Mouse (Mus musculus) bone marrow macrophage, adult 2 months (primary cell): ENCODE results near the gene Rtn4ip1. TPM values are rescaled to one million over a fixed set of nuclear protein-coding genes. Genes with fewer than 3 reads are reported as not detected.
"Not testable (repeated sequence)": the region's sequence is repeated elsewhere in the genome, so short reads cannot be mapped to it uniquely, and the experiment has no call there.

ENCODE experiments used
- H3K27ac ChIP-seq: 2 replicates; pipeline ENCODE4 v1.5.1; 2012; ENCODE audit warnings: low read depth, low read length; ENCODE audit not compliant: insufficient read depth
- H3K4me1 ChIP-seq: 2 replicates; pipeline ENCODE4 v1.6.1; 2012; ENCODE audit warnings: low read length; ENCODE audit not compliant: control insufficient read depth, insufficient read depth
- H3K4me3 ChIP-seq: 2 replicates; pipeline ENCODE4 v1.5.1; 2012; ENCODE audit warnings: mild to moderate bottlenecking, low read length, moderate library complexity; ENCODE audit not compliant: insufficient read depth
- CTCF ChIP-seq: IDR thresholded peaks from 2 replicates; pipeline ENCODE4 v1.5.1; 2012; ENCODE audit warnings: low read depth, mild to moderate bottlenecking, low read length, moderate library complexity
- POLR2A ChIP-seq: IDR thresholded peaks from 2 replicates; pipeline ENCODE4 v1.6.1; 2012; ENCODE audit warnings: mild to moderate bottlenecking, low read depth, low read length, borderline replicate concordance
- polyA plus RNA-seq: library from polyadenylated mRNA; stranded (reverse); fragments of >200 nt; gene quantifications from 2 replicates; pipeline ENCODE4 v1.2.4, GENCODE M21; 2012; ENCODE audit not compliant: missing spikeins, insufficient read depth, insufficient read length

Gene Rtn4ip1
- polyA plus RNA-seq, 1 experiment, result 6.8 TPM

GRCm38 (mm10) chr10:43980080-43980479 is 78.5 kb downstream of the Rtn4ip1 start:
- Histone ChIP-seq H3K4me1 (peaks cover 8% of the 10 kb centered on the region; the same call in 1 of the 2 replicates), H3K27ac (no peak overlapping the region), H3K4me3 (no peak overlapping the region)
- TF ChIP-seq CTCF (no peak), POLR2A (no peak)

- not testable (repeated sequence) for H3K4me3 ChIP-seq, H3K4me1 ChIP-seq, H3K27ac ChIP-seq
Observed at GRCm38 (mm10) chr10:43980742-43981141, 79.1 kb downstream of the Rtn4ip1 start.

- Histone ChIP-seq H3K27ac (no peak overlapping the region), H3K4me1 (peaks cover 8% of the 10 kb centered on the region; the same call in 1 of the 2 replicates), H3K4me3 (no peak overlapping the region)
- TF ChIP-seq CTCF (no peak), POLR2A (no peak)
Observed at GRCm38 (mm10) chr10:43982470-43982869, 80.9 kb downstream of the Rtn4ip1 start.

GRCm38 (mm10) chr10:43983241-43983640 is 81.6 kb downstream of the Rtn4ip1 start:
- H3K4me3 ChIP-seq, result no peak overlapping the region
- no peak overlapping the region for H3K27ac ChIP-seq
- no peak for TF ChIP-seq CTCF
- H3K4me1 ChIP-seq, result peaks cover 8% of the 10 kb centered on the region; the same call in 1 of the 2 replicates

GRCm38 (mm10) chr10:43983866-43984265 is 82.3 kb downstream of the Rtn4ip1 start:
- no peak overlapping the region for H3K4me3 ChIP-seq
- H3K27ac ChIP-seq, result no peak overlapping the region
- peaks cover 8% of the 10 kb centered on the region; the same call in 1 of the 2 replicates for H3K4me1 ChIP-seq
- TF ChIP-seq POLR2A (no peak), CTCF (no peak)

GRCm38 (mm10) chr10:43991268-43991667 is 89.7 kb downstream of the Rtn4ip1 start:
- no peak overlapping the region for H3K27ac ChIP-seq
- H3K4me3 ChIP-seq, result no peak overlapping the region
- TF ChIP-seq POLR2A (no peak), CTCF (no peak)
- H3K4me1 ChIP-seq, result peaks cover 35% of the 10 kb centered on the region

GRCm38 (mm10) chr10:43992506-43992905 is 90.9 kb downstream of the Rtn4ip1 start:
- H3K4me3 ChIP-seq, result no peak overlapping the region
- peaks cover 45% of the 10 kb centered on the region for H3K4me1 ChIP-seq
- TF ChIP-seq POLR2A (no peak), CTCF (no peak)
- H3K27ac ChIP-seq, result no peak overlapping the region

- TF ChIP-seq POLR2A (no peak), CTCF (no peak)
- no peak overlapping the region for H3K27ac ChIP-seq
Observed at GRCm38 (mm10) chr10:43993198-43993597, 91.6 kb downstream of the Rtn4ip1 start.

GRCm38 (mm10) chr10:43995858-43996650 is 94.4 kb downstream of the Rtn4ip1 start:
- H3K4me1 ChIP-seq, result peaks cover 73% of the 10 kb centered on the region
- peak overlapping the region; percentile 35 for H3K4me3 ChIP-seq
- peak overlapping the region; percentile 95 for H3K27ac ChIP-seq
- TF ChIP-seq POLR2A, result no peak
- TF ChIP-seq CTCF, result no peak

More at GRCm38 (mm10) chr10:43993198-43993597, 91.6 kb downstream of the Rtn4ip1 start:
- Histone ChIP-seq H3K4me1 (peaks cover 52% of the 10 kb centered on the region), H3K4me3 (no peak overlapping the region)

- TF ChIP-seq CTCF, result no peak
- H3K4me3 ChIP-seq, result no peak overlapping the region
- peaks cover 80% of the 10 kb centered on the region for H3K4me1 ChIP-seq
- H3K27ac ChIP-seq, result peak overlapping the region; percentile 93
Observed at GRCm38 (mm10) chr10:43997276-43997675, 95.7 kb downstream of the Rtn4ip1 start.

- peak overlapping the region; percentile 28 for H3K27ac ChIP-seq
- H3K4me1 ChIP-seq, result peaks cover 75% of the 10 kb centered on the region
- no peak overlapping the region for H3K4me3 ChIP-seq
- TF ChIP-seq POLR2A (no peak), CTCF (no peak)
Observed at GRCm38 (mm10) chr10:43998023-43998422, 96.4 kb downstream of the Rtn4ip1 start.
